Mouse (Mus musculus): ENCODE data around the gene Pcna.
A peak's percentile ranks its signal among the peaks of the same experiment; 100 is the strongest.

The Pcna gene

DNA sequence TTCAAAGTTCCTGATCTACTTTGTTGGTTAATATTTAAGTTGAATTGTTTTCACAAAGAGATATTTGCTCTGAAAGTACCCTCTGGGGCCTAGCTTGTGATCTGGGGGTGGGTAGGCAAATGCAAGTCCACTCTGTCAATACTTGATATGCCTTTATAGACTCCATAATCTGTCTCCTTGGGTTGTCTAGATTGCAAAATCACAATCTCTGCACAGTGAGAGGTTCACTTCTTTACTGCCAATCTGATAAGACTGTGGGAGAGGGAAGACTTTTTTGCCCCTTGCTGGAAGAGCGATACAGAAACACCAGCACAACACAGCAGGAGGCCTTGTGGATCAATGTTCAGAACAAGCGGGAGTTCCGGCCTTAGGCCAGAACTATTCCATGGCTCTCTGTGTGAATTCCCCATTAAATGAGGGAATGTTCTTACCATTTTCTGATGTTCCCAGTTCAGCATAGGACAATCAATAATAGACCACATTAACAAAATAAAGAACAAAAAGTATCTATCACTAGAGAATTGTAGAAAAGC lies 20.6 kb downstream of the Pcna start:
- DNase-seq = no peak

DNA sequence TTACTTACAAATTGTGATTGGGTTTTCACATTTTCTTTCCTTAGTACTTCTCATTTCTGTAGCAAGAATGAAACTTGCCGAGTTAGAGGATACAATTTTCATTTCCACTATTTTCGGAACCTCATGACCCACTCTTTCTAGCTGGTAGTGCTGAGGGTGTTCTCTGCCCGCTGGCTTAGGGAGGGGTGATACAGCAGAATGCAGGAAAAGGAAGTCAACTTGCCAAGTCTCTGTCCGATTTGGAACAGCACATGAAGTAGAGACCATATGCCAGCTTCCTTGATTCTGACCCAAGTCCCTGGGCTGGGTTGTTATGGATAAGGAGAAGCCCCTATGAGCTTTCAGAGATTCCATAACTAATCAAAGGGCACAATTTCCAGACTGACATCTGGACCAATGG lies 28.8 kb downstream of the Pcna start:
- DNase-seq = no peak

DNA sequence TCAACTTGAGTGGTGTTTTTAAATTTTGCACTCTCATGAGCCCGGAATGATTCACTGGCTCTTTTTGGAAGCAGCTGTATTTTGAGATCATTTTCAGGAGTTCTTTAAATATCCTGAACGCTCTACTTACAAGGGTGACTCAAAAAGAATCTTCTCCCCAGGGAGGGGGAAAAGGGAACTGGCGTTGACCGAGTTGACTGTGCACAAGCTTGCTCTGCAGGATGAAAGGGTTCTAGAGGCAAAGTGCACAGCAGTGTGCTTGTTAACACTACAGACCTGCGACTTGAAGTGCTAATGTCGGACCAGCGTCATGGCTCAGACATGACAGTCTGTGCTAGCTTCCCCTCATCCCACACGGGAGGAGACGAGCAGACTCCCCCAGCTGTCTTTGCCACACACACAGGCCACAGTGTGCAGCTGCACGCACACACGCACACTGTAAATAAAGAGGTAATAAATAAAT lies 31.5 kb downstream of the Pcna start:
- DNase-seq = peak; percentile 13

DNA sequence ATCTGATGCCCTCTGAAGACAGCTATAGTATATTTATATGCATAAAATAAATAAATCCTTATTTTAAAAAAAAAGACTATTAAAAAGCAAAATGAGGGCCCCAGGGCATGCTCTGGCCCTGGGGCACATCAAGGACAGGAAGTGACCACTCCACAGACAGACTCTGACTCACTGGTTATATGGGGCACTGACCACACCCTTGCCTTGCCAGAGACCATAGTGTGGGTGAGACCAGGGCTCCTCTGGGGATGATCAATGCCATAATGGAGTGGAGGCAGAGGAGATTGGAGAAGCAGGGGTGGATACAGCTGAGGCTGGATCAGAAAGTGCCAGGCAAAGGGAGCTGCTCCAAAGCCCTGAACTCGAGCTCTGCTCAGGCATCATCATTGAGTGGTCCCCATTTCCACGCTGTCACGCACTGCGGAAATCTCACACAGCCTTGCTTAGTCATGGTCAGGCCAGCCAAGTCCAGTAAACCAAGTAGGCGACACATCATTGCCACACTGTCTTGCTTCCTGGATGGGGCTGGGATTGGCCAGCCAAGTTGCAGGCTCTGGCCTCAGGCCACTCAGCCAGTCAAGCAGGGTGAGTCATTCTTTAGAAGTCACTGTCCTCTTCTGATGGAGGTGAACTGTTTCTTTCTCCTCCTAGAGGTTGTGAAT lies 41.0 kb downstream of the Pcna start:
- DNase-seq = no peak

DNA sequence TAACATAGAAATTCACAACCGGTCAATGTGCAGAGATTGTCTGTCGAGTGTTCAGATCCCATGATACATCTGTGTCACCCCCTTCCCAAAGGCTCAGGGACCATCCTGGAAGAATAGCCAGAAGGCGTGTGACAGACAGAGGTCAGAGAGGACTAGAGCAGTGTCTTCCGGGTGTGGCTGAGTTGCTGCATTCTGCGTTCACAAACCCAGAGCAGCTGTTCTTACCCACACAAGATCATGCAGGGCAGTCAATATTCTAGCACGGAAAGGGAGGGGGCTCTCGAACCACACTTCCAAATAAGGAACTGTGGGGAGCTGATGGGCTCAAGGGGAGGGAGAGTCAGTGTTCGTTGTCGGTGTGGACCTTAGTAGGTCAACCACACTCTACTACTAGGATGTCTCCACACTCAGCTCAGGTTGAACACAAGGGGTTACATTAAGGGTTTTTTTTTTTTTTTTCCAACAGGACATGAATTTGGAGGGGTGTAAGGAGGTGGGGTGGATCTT lies 42.3 kb downstream of the Pcna start:
- no peak for DNase-seq

DNA sequence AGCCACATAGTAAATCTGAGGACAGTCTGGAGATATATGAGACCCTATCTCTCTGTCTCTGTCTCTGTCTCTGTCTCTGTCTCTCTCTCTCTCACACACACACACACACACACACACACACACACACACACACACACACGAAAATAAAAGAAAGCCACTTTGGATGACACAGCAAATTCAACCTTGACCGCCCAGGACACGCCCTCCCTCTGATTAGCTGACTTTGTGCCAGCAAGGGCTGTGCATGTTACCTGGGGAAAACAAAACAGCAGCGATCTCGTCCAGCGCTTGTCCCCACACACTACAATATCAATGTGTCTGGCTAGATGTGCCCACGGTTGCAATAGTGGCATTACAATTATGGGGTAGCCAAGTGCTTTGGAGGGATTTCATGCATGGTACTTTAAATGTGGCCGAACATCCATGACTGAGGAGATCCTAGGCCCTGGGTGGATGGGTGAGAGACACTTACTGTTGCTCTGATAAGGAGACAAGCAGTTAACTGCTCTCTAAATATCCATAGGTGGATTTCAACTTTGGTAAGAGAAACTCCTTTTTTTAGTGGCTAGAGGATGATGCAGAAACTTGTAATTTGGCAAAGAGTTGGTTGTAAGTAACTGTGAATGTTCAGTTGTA lies 44.8 kb downstream of the Pcna start:
- no peak for DNase-seq

DNA sequence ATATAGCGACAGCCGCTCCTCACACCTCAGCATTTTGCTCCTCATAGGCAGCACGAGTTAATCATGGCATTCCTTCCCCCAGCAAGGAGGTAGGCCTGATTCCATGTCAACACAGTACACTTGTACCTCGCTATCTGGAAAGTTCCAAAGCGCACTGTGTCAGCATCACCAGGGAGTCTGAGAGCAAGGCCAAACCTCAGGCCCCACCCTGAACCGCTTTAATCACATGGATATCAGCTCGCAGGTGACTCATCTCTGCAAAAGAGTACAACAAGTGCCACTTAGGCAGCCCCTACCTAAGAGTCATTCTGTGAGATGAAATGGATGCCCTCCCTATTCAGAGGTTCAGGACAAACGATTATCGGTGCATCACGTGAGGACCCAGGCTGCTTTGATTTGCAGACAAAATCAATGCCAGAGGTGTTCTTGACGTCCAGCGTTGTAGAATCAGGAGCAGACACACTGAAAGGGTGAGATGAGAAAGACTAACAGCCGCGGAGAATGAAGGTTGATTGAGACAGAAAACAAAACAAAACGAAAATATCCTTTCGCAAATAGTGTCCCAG lies 46.7 kb downstream of the Pcna start:
- DNase-seq = no peak

DNA sequence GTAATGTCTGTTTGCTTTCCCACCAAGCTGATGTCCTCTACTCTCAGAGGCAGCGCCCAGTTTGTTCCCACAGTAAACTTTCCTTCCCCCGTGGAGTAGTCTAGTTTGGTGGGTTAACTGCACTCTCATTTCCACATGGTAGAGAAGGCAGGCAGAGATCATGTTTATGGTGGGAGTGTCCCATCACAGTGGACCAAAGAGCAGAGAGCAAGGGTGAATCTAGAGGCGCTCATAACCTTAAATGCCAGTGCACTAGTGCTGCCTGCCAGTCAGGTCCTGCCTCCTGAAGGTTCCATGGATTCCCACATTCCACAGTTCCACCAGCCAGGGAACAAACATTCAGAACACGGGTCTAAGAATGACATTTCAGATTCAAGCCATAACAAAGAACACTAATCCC lies 47.6 kb downstream of the Pcna start:
- DNase-seq = no peak

DNA sequence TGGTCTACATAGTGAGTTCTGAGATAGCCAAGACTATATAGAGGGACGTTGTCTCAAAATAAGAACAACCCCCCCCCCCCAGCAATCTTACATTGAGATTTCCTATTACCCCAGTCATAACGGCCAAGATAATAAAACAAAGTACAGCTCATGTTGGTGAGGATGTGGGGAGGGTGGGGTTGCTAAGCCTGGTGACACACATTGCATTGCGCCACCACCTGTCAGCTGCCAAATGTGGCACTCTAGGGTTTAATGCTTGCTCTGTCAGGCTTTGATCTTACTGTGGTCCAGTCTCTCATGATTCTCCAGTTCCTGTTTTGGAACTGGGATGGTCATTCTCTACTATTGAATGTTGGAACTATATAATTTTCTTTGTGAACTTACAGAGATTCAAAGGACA lies 49.3 kb downstream of the Pcna start:
- no peak for DNase-seq

DNA sequence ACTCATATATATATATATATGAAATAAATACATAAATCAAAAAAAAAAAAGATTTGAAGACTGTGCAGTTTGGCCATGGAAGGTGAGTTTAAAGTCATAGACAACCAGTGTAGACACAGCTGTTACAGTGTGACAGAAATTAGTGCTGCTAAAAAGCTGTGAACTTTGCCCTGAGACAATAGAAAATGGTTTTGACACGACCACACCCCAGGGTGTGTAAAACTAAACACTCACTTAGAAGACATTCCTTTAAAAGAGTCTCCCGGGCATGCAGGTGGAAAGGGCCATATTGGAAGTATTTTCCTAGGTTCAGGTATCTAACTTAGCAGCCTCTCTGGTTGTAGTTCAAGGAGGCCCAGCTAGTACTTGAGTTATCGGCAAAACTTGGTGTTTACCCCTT lies 49.9 kb downstream of the Pcna start:
- no peak for DNase-seq
